8 mouse cellular contexts compared by ENCODE assay signal in genomic region chr1:128243627-128243995, GRCm38 (mm10). TPM values are rescaled to one million over a fixed set of nuclear protein-coding genes. Genes with fewer than 3 reads are reported as not detected.
DNase-seq lines count a peak whose midpoint lies in the region; ATAC-seq and TF ChIP-seq lines count a peak whose summit lies in the region.

TSS of gene Ubxn4 (plus strand) at chr1:128243964.

- peaks cover 34% of the 10 kb centered on the region for H3K79me3 ChIP-seq in C2C12 (ENCODE audit: low read depth)

- H3ac ChIP-seq in C2C12 (ENCODE audit: control insufficient read depth, insufficient read length, low read depth), result peak within 1 kb of the TSS; percentile 85

- H3K79me2 ChIP-seq in C2C12 (ENCODE audit: control insufficient read depth, insufficient read depth), result peaks cover 45% of the 10 kb centered on the region

- peak; percentile 11; the same call in 1 of the 2 replicates for ATAC-seq in erythroblast, adult 5-6 weeks (replicated peaks; ENCODE audit: low FRiP score, poor library complexity, severe bottlenecking)
- ATAC-seq in neural tube, embryonic 12.5 days (ENCODE audit: low FRiP score, low read depth), result peak; percentile 37

- WGBS in neural tube, embryonic 12.5 days, result 12% methylated on average over 10 of the region's 10 CpGs

- intact Hi-C loops in heart, postnatal 10 days (cut with DNase I), result loop anchor here (10.0 kb wide), 1 partner anchor 419 kb away; no protein-coding TSS in a partner anchor
- intact Hi-C loops in left cerebral cortex, postnatal 36 days (cut with DNase I), result no loop called here

- H3K4me1 ChIP-seq in neural tube, embryonic 12.5 days, result peaks cover 8% of the 10 kb centered on the region; the same call in 1 of the 2 replicates

- peak within 1 kb of the TSS; percentile 74 for H3K4me3 ChIP-seq in C2C12 (ENCODE audit: insufficient read depth, poor library complexity, severe bottlenecking)
- peak within 1 kb of the TSS; percentile 62 for H3K4me3 ChIP-seq in neural tube, embryonic 12.5 days

- H3K36me3 ChIP-seq in C2C12 (ENCODE audit: control insufficient read depth, insufficient read depth), result no peaks in the 10 kb centered on the region
- H3K36me3 ChIP-seq in neural tube, embryonic 12.5 days, result no peaks in the 10 kb centered on the region

- H3K9ac ChIP-seq in neural tube, embryonic 12.5 days, result peak within 1 kb of the TSS; percentile 72

- H3K27me3 ChIP-seq in C2C12 (ENCODE audit: control insufficient read depth, insufficient read depth, insufficient read length), result no peaks in the 10 kb centered on the region
- H3K27me3 ChIP-seq in neural tube, embryonic 12.5 days (replicated peaks), result no peaks in the 10 kb centered on the region

- DNase-seq in adrenal gland, adult 18-20 months (ENCODE audit: low spot score in 2 of 2), result peak in 1 of 2 experiments; percentile 23
- no peak for DNase-seq in adrenal gland, adult (ENCODE audit: inconsistent age in 2 of 2, low spot score in 1 of 2)
- no peak for DNase-seq in heart, postnatal 10 days
- DNase-seq in left cerebral cortex, postnatal 36 days (ENCODE audit: low spot score in 2 of 2), result no peak
- DNase-seq in urinary bladder, postnatal 36 days (ENCODE audit: low spot score in 2 of 2), result no peak

- peak within 1 kb of the TSS; percentile 57; the same call in 1 of the 2 replicates for H3K27ac ChIP-seq in neural tube, embryonic 12.5 days

- H3K9me3 ChIP-seq in neural tube, embryonic 12.5 days, result no peaks in the 10 kb centered on the region

- no peak for TF ChIP-seq CTCF in C2C12 (IDR thresholded peaks at IDR 0.05; ENCODE audit: control insufficient read depth, insufficient read depth, insufficient read length)

- peak within 1 kb of the TSS; percentile 91 for H3K4me2 ChIP-seq in neural tube, embryonic 12.5 days (replicated peaks)

TF ChIP-seq in C2C12, 6 proteins besides CTCF, POLR2A, EP300 and RAD21:
- TF ChIP-seq CEBPB (IDR thresholded peaks at IDR 0.05; ENCODE audit: low read depth) (no peak), FOSL1 (IDR thresholded peaks at IDR 0.05; ENCODE audit: insufficient read depth, low read length, poor library complexity, severe bottlenecking) (no peak), MYOD1 (IDR thresholded peaks at IDR 0.05; ENCODE audit: control insufficient read depth, insufficient read length, low read depth) (no peak), USF1 (IDR thresholded peaks at IDR 0.05; ENCODE audit: low read depth) (no peak), MAX (IDR thresholded peaks at IDR 0.05) (no peak), MYOG (IDR thresholded peaks at IDR 0.05; ENCODE audit: control insufficient read depth, extremely low read depth, insufficient read length) (no peak)

RNA-seq across cellular contexts. Expression of gene Ubxn4, which starts in this region (rescaled TPM):
- 100 to 1,000 TPM in 1 of 2 experiments, 10 to 100 TPM in 1; 90.7 to 100 TPM for total RNA-seq in adrenal gland, adult 18-20 months (2021)
- 22.0 TPM for polyA plus RNA-seq in C2C12 (2012; fragmentation: generic; extraction: Trizol)
- 12.7 and 20.6 TPM in 2 replicates for total RNA-seq in erythroblast, adult 5-6 weeks (2015; ENCODE audit: low replicate concordance)
- total RNA-seq in erythroblast, adult 5-6 weeks (2017; ENCODE audit: low replicate concordance), result 31.0 and 35.8 TPM in 2 replicates
- total RNA-seq in heart, postnatal 10 days (2021), result 10 to 100 TPM; 45.1 to 46.7 TPM
- total RNA-seq in left cerebral cortex, postnatal 36 days (2021), result 10 to 100 TPM; 43.1 to 48.9 TPM
- 73.6 and 80.1 TPM in 2 replicates for polyA plus RNA-seq in neural tube, embryonic 12.5 days (2016; fragmentation: Nextera tagmentation; extraction: Ambion mirVana)
